ENCODE assay signal across 8 mouse cellular contexts in the genomic region with DNA sequence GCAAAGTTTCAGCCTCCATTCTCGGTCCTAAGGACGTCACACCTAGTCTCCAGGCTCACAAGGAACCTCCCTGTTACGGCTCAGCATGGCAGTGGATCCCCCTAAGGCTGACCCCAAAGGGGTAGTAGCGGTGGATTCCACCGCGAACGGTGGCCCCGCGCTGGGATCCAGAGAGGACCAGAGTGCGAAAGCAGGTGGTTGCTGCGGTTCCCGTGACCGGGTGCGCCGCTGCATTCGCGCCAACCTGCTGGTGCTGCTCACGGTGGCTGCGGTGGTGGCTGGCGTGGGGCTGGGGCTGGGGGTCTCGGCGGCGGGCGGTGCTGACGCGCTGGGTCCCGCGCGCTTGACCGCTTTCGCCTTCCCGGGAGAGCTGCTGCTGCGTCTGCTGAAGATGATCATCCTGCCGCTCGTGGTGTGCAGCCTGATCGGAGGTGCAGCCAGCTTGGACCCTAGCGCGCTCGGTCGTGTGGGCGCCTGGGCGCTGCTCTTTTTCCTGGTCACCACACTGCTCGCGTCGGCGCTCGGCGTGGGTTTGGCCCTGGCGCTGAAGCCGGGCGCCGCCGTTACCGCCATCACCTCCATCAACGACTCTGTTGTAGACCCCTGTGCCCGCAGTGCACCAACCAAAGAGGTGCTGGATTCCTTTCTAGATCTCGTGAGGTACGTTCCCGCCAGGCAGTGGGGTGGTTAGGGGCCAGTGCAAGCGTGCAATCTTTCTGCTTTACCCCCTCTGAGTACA. TPM values are rescaled to one million over a fixed set of nuclear protein-coding genes. Genes with fewer than 3 reads are reported as not detected.
DNase-seq lines count a peak whose midpoint lies in the region; ATAC-seq lines count a peak whose summit lies in the region.

No protein-coding gene starts in this region.

- no peaks in the 10 kb centered on the region for H3K9me3 ChIP-seq in heart, embryonic 14.5 days (ENCODE audit: control insufficient read depth, low read length)

- H3K4me2 ChIP-seq in heart, embryonic 14.5 days (ENCODE audit: low read length), result peak overlapping the region; percentile 88

- H3K36me3 ChIP-seq in heart, embryonic 14.5 days (ENCODE audit: control insufficient read depth, insufficient read depth, low read length), result peaks cover 11% of the 10 kb centered on the region; the same call in 1 of the 2 replicates
- H3K36me3 ChIP-seq in splenic B cell, adult 2 months (ENCODE audit: control insufficient read depth, insufficient read depth, low read length, poor library complexity, severe bottlenecking), result peaks cover 3% of the 10 kb centered on the region

- H3K27ac ChIP-seq in heart, embryonic 14.5 days (replicated peaks in 1 of 2; ENCODE audit: control insufficient read depth in 1 of 2, insufficient read depth in 1 of 2, low read depth in 2 of 2, low read length in 2 of 2), result peak overlapping the region in 1 of 2 experiments; percentile 42; a peak in 2 of 4 replicates

- H3K9ac ChIP-seq in heart, embryonic 14.5 days (ENCODE audit: low read length), result peak overlapping the region; percentile 86

- no peaks in the 10 kb centered on the region for H3K27me3 ChIP-seq in heart, embryonic 14.5 days (ENCODE audit: control insufficient read depth, insufficient read depth, low read length)
- no peaks in the 10 kb centered on the region for H3K27me3 ChIP-seq in splenic B cell, adult 2 months (ENCODE audit: control insufficient read depth, insufficient read depth, low read length, poor library complexity, severe bottlenecking)

- under 1% methylated on average over 60 of the region's 60 CpGs for WGBS in heart, embryonic 14.5 days

- DNase-seq in right cerebral cortex, postnatal 14 days, result peak; percentile 13
- no peak for DNase-seq in right cerebral cortex, adult 18-20 months
- peak; percentile 37 for DNase-seq in c-Kit-positive CD71-positive TER-119-negative erythroid progenitor cells, embryonic 14.5 days (ENCODE audit: low read depth)
- DNase-seq in kidney, postnatal 36 days, result peak; percentile 19 to 48
- DNase-seq in mesoderm, embryonic 11.5 days (ENCODE audit: low read depth, low spot score), result peak; percentile 34
- DNase-seq in splenic B cell, adult 2 months (ENCODE audit: low read depth, low spot score), result peak; percentile 44
- no peak for DNase-seq in layer of hippocampus, adult 9-11 months

- H3K4me3 ChIP-seq in heart, embryonic 14.5 days (ENCODE audit: control insufficient read depth in 1 of 2, insufficient read depth in 1 of 2, low read depth in 1 of 2, low read length in 2 of 2), result peak overlapping the region; percentile 61 to 64

- peaks cover 21 to 36% of the 10 kb centered on the region in 2 experiments for H3K4me1 ChIP-seq in heart, embryonic 14.5 days (ENCODE audit: control insufficient read depth in 2 of 2, insufficient read depth in 2 of 2, low read length in 2 of 2)

- ATAC-seq in heart, embryonic 14.5 days (ENCODE audit: insufficient number of reproducible peaks, insufficient read depth, low FRiP score, low read depth), result 0 out of 2 replicates have a peak, but pooled peaks have one; percentile 4

RNA-seq across cellular contexts. Expression of a gene that starts 0.8 kb away (rescaled TPM):
- polyA plus RNA-seq in heart, embryonic 14.5 days (2014; fragmentation: Nextera tagmentation; extraction: Ambion mirVana), result 27.7 and 30.3 TPM in 2 replicates

RNA-seq across cellular contexts. Expression of a gene that starts 33.7 kb away (rescaled TPM):
- polyA plus RNA-seq in heart, embryonic 14.5 days (2014; fragmentation: Nextera tagmentation; extraction: Ambion mirVana), result 90.9 and 91.4 TPM in 2 replicates

RNA-seq across cellular contexts. Expression of a gene that starts 34.5 kb away (rescaled TPM):
- polyA plus RNA-seq in heart, embryonic 14.5 days (2014; fragmentation: Nextera tagmentation; extraction: Ambion mirVana), result 30.3 and 30.9 TPM in 2 replicates

RNA-seq across cellular contexts. Expression of a gene that starts 43.8 kb away (rescaled TPM):
- polyA plus RNA-seq in heart, embryonic 14.5 days (2014; fragmentation: Nextera tagmentation; extraction: Ambion mirVana), result 237 and 256 TPM in 2 replicates

Comparison
In these comparisons a context has a peak if more than half of its experiments do, and no peak if none do; other contexts are left out.
1. DNase-seq: peak in right cerebral cortex, postnatal 14 days (single experiment), c-Kit-positive CD71-positive TER-119-negative erythroid progenitor cells, embryonic 14.5 days (single experiment), kidney, postnatal 36 days (2 of 2), mesoderm, embryonic 11.5 days (single experiment) and splenic B cell, adult 2 months (single experiment); none in right cerebral cortex, adult 18-20 months (single experiment) and layer of hippocampus, adult 9-11 months (single experiment).